8 mouse cellular contexts compared by ENCODE assay signal in genomic region chr19:48204892-48205761, GRCm38 (mm10). TPM values are rescaled to one million over a fixed set of nuclear protein-coding genes. Genes with fewer than 3 reads are reported as not detected.
DNase-seq lines count a peak whose midpoint lies in the region; ATAC-seq and TF ChIP-seq lines count a peak whose summit lies in the region.

No protein-coding gene starts in this region.

- H3K4me3 ChIP-seq in kidney, postnatal 0 days (replicated peaks; ENCODE audit: low read depth, low read length): peak overlapping the region; percentile 51
- H3K4me3 ChIP-seq in embryonic facial prominence, embryonic 13.5 days: peak overlapping the region; percentile 54
- peak overlapping the region; percentile 71 for H3K4me3 ChIP-seq in layer of hippocampus, adult 2 months
- peak overlapping the region; percentile 60 for H3K4me3 ChIP-seq in midbrain, embryonic 13.5 days (replicated peaks)

- peak; percentile 21 for DNase-seq in kidney, postnatal 0 days (ENCODE audit: low spot score)
- DNase-seq in kidney, postnatal 14 days: no peak
- peak; percentile 23 to 37 for DNase-seq in layer of hippocampus, adult 2 months (ENCODE audit: low spot score in 2 of 2)
- DNase-seq in urinary bladder, postnatal 10 days (ENCODE audit: low spot score): no peak
- DNase-seq in thymus, postnatal 14 days: no peak
- DNase-seq in natural killer cell, adult 2 months (ENCODE audit: low spot score in 2 of 2): no peak

- TF ChIP-seq CTCF in kidney, postnatal 0 days (IDR thresholded peaks at IDR 0.05; ENCODE audit: low read depth): no peak
- TF ChIP-seq CTCF in layer of hippocampus, adult 2 months (conservative IDR thresholded peaks at IDR 0.05): peak; percentile 22

- H3K4me1 ChIP-seq in kidney, postnatal 0 days (replicated peaks; ENCODE audit: insufficient read depth, low read length): peaks cover 11% of the 10 kb centered on the region; the same call in 1 of the 2 replicates
- peaks cover 27% of the 10 kb centered on the region for H3K4me1 ChIP-seq in embryonic facial prominence, embryonic 13.5 days
- peaks cover 47% of the 10 kb centered on the region for H3K4me1 ChIP-seq in midbrain, embryonic 13.5 days (replicated peaks)

- H3K27me3 ChIP-seq in kidney, postnatal 0 days (ENCODE audit: insufficient read depth, low read length): peaks cover 20% of the 10 kb centered on the region
- H3K27me3 ChIP-seq in embryonic facial prominence, embryonic 13.5 days: peaks cover 67% of the 10 kb centered on the region
- H3K27me3 ChIP-seq in midbrain, embryonic 13.5 days: peaks cover 33% of the 10 kb centered on the region

- H3K4me2 ChIP-seq in kidney, postnatal 0 days (ENCODE audit: low read length): peak overlapping the region; percentile 96
- peak overlapping the region; percentile 99 for H3K4me2 ChIP-seq in embryonic facial prominence, embryonic 13.5 days
- H3K4me2 ChIP-seq in midbrain, embryonic 13.5 days (replicated peaks): peak overlapping the region; percentile 92

- no peaks in the 10 kb centered on the region for H3K36me3 ChIP-seq in kidney, postnatal 0 days (ENCODE audit: insufficient read depth, low read length)
- no peaks in the 10 kb centered on the region for H3K36me3 ChIP-seq in embryonic facial prominence, embryonic 13.5 days
- no peaks in the 10 kb centered on the region for H3K36me3 ChIP-seq in midbrain, embryonic 13.5 days

- H3K9me3 ChIP-seq in kidney, postnatal 0 days (replicated peaks; ENCODE audit: low read length): no peaks in the 10 kb centered on the region
- peaks cover 4% of the 10 kb centered on the region; the same call in 1 of the 2 replicates for H3K9me3 ChIP-seq in embryonic facial prominence, embryonic 13.5 days
- no peaks in the 10 kb centered on the region; the same call in 1 of the 2 replicates for H3K9me3 ChIP-seq in midbrain, embryonic 13.5 days

- WGBS in kidney, postnatal 0 days: under 1% methylated on average over 52 of the region's 62 CpGs
- under 1% methylated on average over 48 of the region's 62 CpGs for WGBS in embryonic facial prominence, embryonic 13.5 days
- WGBS in midbrain, embryonic 13.5 days: 0% methylated on average over 48 of the region's 62 CpGs

- H3K9ac ChIP-seq in kidney, postnatal 0 days (ENCODE audit: low read depth, low read length): no peak overlapping the region
- H3K9ac ChIP-seq in embryonic facial prominence, embryonic 13.5 days: peak overlapping the region; percentile 71
- peak overlapping the region; percentile 77 for H3K9ac ChIP-seq in midbrain, embryonic 13.5 days (replicated peaks)

- ATAC-seq in kidney, postnatal 0 days (replicated peaks; ENCODE audit: low FRiP score, low read depth): no peak
- ATAC-seq in embryonic facial prominence, embryonic 13.5 days (ENCODE audit: insufficient number of reproducible peaks, insufficient read depth, low FRiP score, low TSS enrichment, low read depth): 0 out of 2 replicates have a peak, but pooled peaks have one; percentile 45
- ATAC-seq in midbrain, embryonic 13.5 days: peak; percentile 69

- no peak overlapping the region for H3K27ac ChIP-seq in kidney, postnatal 0 days
- H3K27ac ChIP-seq in embryonic facial prominence, embryonic 13.5 days: no peak overlapping the region
- H3K27ac ChIP-seq in layer of hippocampus, adult 2 months: peak overlapping the region; percentile 89
- H3K27ac ChIP-seq in midbrain, embryonic 13.5 days: peak overlapping the region; percentile 64

RNA-seq across cellular contexts. Expression of gene Sorcs3, which starts 0.7 kb away (rescaled TPM):
- polyA plus RNA-seq in kidney, postnatal 0 days (2015; fragmentation: Nextera tagmentation; extraction: Ambion mirVana): 0.93 and 1.0 TPM in 2 replicates
- 0.55 and 0.95 TPM in 2 replicates for polyA plus RNA-seq in embryonic facial prominence, embryonic 13.5 days (2015; fragmentation: Nextera tagmentation; extraction: Ambion mirVana)
- 10 to 100 TPM; 34.1 to 34.3 TPM for total RNA-seq in layer of hippocampus, adult 2 months (2021)
- polyA plus RNA-seq in midbrain, embryonic 13.5 days (2015; fragmentation: Nextera tagmentation; extraction: Ambion mirVana): 11.5 and 11.8 TPM in 2 replicates

Comparison
In these comparisons a context has a peak if more than half of its experiments do, and no peak if none do; other contexts are left out.
1. DNase-seq: peak in kidney, postnatal 0 days (single experiment) and layer of hippocampus, adult 2 months (2 of 2); none in kidney, postnatal 14 days (single experiment), urinary bladder, postnatal 10 days (single experiment), thymus, postnatal 14 days (single experiment) and natural killer cell, adult 2 months (0 of 2).
2. H3K27ac ChIP-seq: peak in layer of hippocampus, adult 2 months (single experiment) and midbrain, embryonic 13.5 days (single experiment); none in kidney, postnatal 0 days (single experiment) and embryonic facial prominence, embryonic 13.5 days (single experiment).
3. Peak in every context shown above with its lines, with median percentiles within 50 percentile points of each other: H3K4me2 ChIP-seq and H3K4me3 ChIP-seq.